Mouse (Mus musculus): ENCODE results near the gene Nup62. TPM values are rescaled to one million over a fixed set of nuclear protein-coding genes. Genes with fewer than 3 reads are reported as not detected.
A peak's percentile ranks its signal among the peaks of the same experiment; 100 is the strongest.

Gene Nup62
- polyA plus RNA-seq, 1 experiment from 2014 or later: 57.6 TPM

GRCm38 (mm10) chr7:44789531-44789930 lies 26.4 kb upstream of the Nup62 start:
- no peak for DNase-seq (ENCODE audit: low spot score)
- no peaks in the 10 kb centered on the region for H3K27me3 ChIP-seq (ENCODE audit: insufficient read depth, low read length)
- H3K9me3 ChIP-seq (replicated peaks; ENCODE audit: low read length): no peaks in the 10 kb centered on the region
- no peaks in the 10 kb centered on the region for H3K36me3 ChIP-seq (ENCODE audit: insufficient read depth, low read length)
- WGBS: 61% methylated on average over 3 of the region's 3 CpGs
- H3K4me2 ChIP-seq (ENCODE audit: low read length): no peak overlapping the region
- no peak overlapping the region for H3K27ac ChIP-seq
- no peak overlapping the region for H3K4me3 ChIP-seq (replicated peaks; ENCODE audit: low read depth, low read length)
- ATAC-seq (replicated peaks; ENCODE audit: low FRiP score, low read depth): no peak
- TF ChIP-seq CTCF (IDR thresholded peaks at IDR 0.05; ENCODE audit: low read depth): no peak
- no peak overlapping the region for H3K9ac ChIP-seq (ENCODE audit: low read depth, low read length)
- no peaks in the 10 kb centered on the region for H3K4me1 ChIP-seq (replicated peaks; ENCODE audit: insufficient read depth, low read length)

GRCm38 (mm10) chr7:44790066-44790465 lies 25.8 kb upstream of the Nup62 start:
- Histone ChIP-seq H3K36me3 (ENCODE audit: insufficient read depth, low read length) (no peaks in the 10 kb centered on the region), H3K4me1 (replicated peaks; ENCODE audit: insufficient read depth, low read length) (no peaks in the 10 kb centered on the region), H3K9ac (ENCODE audit: low read depth, low read length) (no peak overlapping the region), H3K27me3 (ENCODE audit: insufficient read depth, low read length) (no peaks in the 10 kb centered on the region), H3K4me2 (ENCODE audit: low read length) (no peak overlapping the region), H3K9me3 (replicated peaks; ENCODE audit: low read length) (no peaks in the 10 kb centered on the region), H3K4me3 (replicated peaks; ENCODE audit: low read depth, low read length) (no peak overlapping the region), H3K27ac (no peak overlapping the region)
- DNase-seq (ENCODE audit: low spot score) (no peak), ATAC-seq (replicated peaks; ENCODE audit: low FRiP score, low read depth) (0 out of 2 replicates have a peak, but pooled peaks have one; percentile 21)
- WGBS: 49% methylated on average over 4 of the region's 4 CpGs
- TF ChIP-seq CTCF (IDR thresholded peaks at IDR 0.05; ENCODE audit: low read depth): no peak

- Histone ChIP-seq H3K27ac (no peak overlapping the region), H3K4me3 (replicated peaks; ENCODE audit: low read depth, low read length) (no peak overlapping the region), H3K9me3 (replicated peaks; ENCODE audit: low read length) (no peaks in the 10 kb centered on the region), H3K4me1 (replicated peaks; ENCODE audit: insufficient read depth, low read length) (no peaks in the 10 kb centered on the region), H3K9ac (ENCODE audit: low read depth, low read length) (no peak overlapping the region), H3K36me3 (ENCODE audit: insufficient read depth, low read length) (no peaks in the 10 kb centered on the region), H3K4me2 (ENCODE audit: low read length) (no peak overlapping the region), H3K27me3 (ENCODE audit: insufficient read depth, low read length) (no peaks in the 10 kb centered on the region)
- 86% methylated on average over 6 of the region's 6 CpGs for WGBS
- no peak for TF ChIP-seq CTCF (IDR thresholded peaks at IDR 0.05; ENCODE audit: low read depth)
- ATAC-seq (replicated peaks; ENCODE audit: low FRiP score, low read depth) (no peak), DNase-seq (ENCODE audit: low spot score) (no peak)
These were observed 23.1 kb upstream of the Nup62 start for GRCm38 (mm10) chr7:44792781-44793180.

- Histone ChIP-seq H3K27ac (no peak overlapping the region), H3K9me3 (replicated peaks; ENCODE audit: low read length) (no peaks in the 10 kb centered on the region), H3K4me1 (replicated peaks; ENCODE audit: insufficient read depth, low read length) (no peaks in the 10 kb centered on the region), H3K4me3 (replicated peaks; ENCODE audit: low read depth, low read length) (no peak overlapping the region), H3K36me3 (ENCODE audit: insufficient read depth, low read length) (no peaks in the 10 kb centered on the region), H3K4me2 (ENCODE audit: low read length) (no peak overlapping the region), H3K9ac (ENCODE audit: low read depth, low read length) (no peak overlapping the region), H3K27me3 (ENCODE audit: insufficient read depth, low read length) (no peaks in the 10 kb centered on the region)
- WGBS: 87% methylated on average over 2 of the region's 2 CpGs
- no peak for TF ChIP-seq CTCF (IDR thresholded peaks at IDR 0.05; ENCODE audit: low read depth)
- DNase-seq (ENCODE audit: low spot score) (no peak), ATAC-seq (replicated peaks; ENCODE audit: low FRiP score, low read depth) (no peak)
These were observed 7.0 kb upstream of the Nup62 start for GRCm38 (mm10) chr7:44808927-44809326.

GRCm38 (mm10) chr7:44809466-44809865 lies 6.4 kb upstream of the Nup62 start:
- Histone ChIP-seq H3K36me3 (ENCODE audit: insufficient read depth, low read length) (no peaks in the 10 kb centered on the region), H3K27ac (no peak overlapping the region), H3K4me3 (replicated peaks; ENCODE audit: low read depth, low read length) (no peak overlapping the region), H3K27me3 (ENCODE audit: insufficient read depth, low read length) (no peaks in the 10 kb centered on the region), H3K4me2 (ENCODE audit: low read length) (no peak overlapping the region), H3K4me1 (replicated peaks; ENCODE audit: insufficient read depth, low read length) (no peaks in the 10 kb centered on the region), H3K9me3 (replicated peaks; ENCODE audit: low read length) (no peaks in the 10 kb centered on the region), H3K9ac (ENCODE audit: low read depth, low read length) (no peak overlapping the region)
- ATAC-seq (replicated peaks; ENCODE audit: low FRiP score, low read depth): no peak
- DNase-seq (ENCODE audit: low spot score): no peak
- TF ChIP-seq CTCF (IDR thresholded peaks at IDR 0.05; ENCODE audit: low read depth): no peak
- 89% methylated on average over 3 of the region's 3 CpGs for WGBS

GRCm38 (mm10) chr7:44810365-44810764 lies 5.5 kb upstream of the Nup62 start:
- no peak for DNase-seq (ENCODE audit: low spot score)
- no peak overlapping the region for H3K4me2 ChIP-seq (ENCODE audit: low read length)
- no peaks in the 10 kb centered on the region; the same call in 1 of the 2 replicates for H3K4me1 ChIP-seq (replicated peaks; ENCODE audit: insufficient read depth, low read length)
- no peak overlapping the region for H3K27ac ChIP-seq
- H3K27me3 ChIP-seq (ENCODE audit: insufficient read depth, low read length): no peaks in the 10 kb centered on the region
- H3K36me3 ChIP-seq (ENCODE audit: insufficient read depth, low read length): no peaks in the 10 kb centered on the region
- H3K4me3 ChIP-seq (replicated peaks; ENCODE audit: low read depth, low read length): no peak overlapping the region
- 80% methylated on average over 4 of the region's 4 CpGs for WGBS
- no peak for TF ChIP-seq CTCF (IDR thresholded peaks at IDR 0.05; ENCODE audit: low read depth)
- no peak for ATAC-seq (replicated peaks; ENCODE audit: low FRiP score, low read depth)
- no peak overlapping the region for H3K9ac ChIP-seq (ENCODE audit: low read depth, low read length)
- H3K9me3 ChIP-seq (replicated peaks; ENCODE audit: low read length): no peaks in the 10 kb centered on the region

All from kidney, postnatal 0 days (tissue).